Mouse (Mus musculus): ENCODE results near the gene Itgax. TPM values are rescaled to one million over a fixed set of nuclear protein-coding genes. Genes with fewer than 3 reads are reported as not detected.

The Itgax gene
- total and polyA plus RNA-seq, 3 experiments = 0.17 to 0.99 (median 0.26) TPM

DNA sequence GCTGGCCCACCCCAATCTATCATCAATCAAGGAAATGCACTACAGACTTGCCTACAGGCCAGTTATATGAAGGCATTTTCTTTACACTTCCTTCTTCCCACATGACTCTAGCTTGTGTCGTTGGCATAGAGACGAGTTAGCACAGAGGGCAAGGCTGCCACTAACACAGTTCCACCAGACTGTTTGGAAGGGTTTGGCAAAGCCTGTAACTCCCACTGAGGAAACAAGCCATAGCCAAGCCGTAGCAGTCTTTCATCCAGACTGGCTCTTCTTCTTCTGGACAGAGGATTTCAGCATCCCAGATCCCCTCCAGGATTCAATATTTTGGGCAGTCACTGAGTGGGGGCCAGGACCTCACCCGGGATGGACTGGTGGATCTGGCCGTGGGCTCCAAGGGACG lies 10.3 kb downstream of the Itgax start:
- Histone ChIP-seq H3K4me3 (replicated peaks in 1 of 3; ENCODE audit: low read depth in 2 of 3, low read length in 2 of 3, poor library complexity in 1 of 3) (no peak overlapping the region), H3K27ac (ENCODE audit: insufficient read depth, low read depth) (no peak overlapping the region), H3K36me3 (replicated peaks in 1 of 2; ENCODE audit: control insufficient read depth in 1 of 2, insufficient read depth in 1 of 2, low read length in 1 of 2) (no peaks in the 10 kb centered on the region), H3K9ac (ENCODE audit: insufficient read depth, low read depth) (no peak overlapping the region), H3K4me2 (ENCODE audit: insufficient read depth, low read depth, poor library complexity, severe bottlenecking) (no peak overlapping the region), H3K4me1 (ENCODE audit: control insufficient read depth in 1 of 2, insufficient read depth in 2 of 2) (peaks cover 0 to 10% of the 10 kb centered on the region in 2 experiments; a peak in 2 of 4 replicates), H3K9me3 (replicated peaks; ENCODE audit: low read length) (no peaks in the 10 kb centered on the region), H3K27me3 (replicated peaks) (peaks cover 4% of the 10 kb centered on the region), H3K79me2 (replicated peaks; ENCODE audit: control insufficient read depth, extremely low read depth, insufficient read depth, poor library complexity, severe bottlenecking) (no peaks in the 10 kb centered on the region)
- in situ Hi-C loops (cut with MboI; ENCODE audit: low pct_ligation_motif_present, low pct_unique_long_range_greater_than_20kb, low sequenced_read_pairs) = no loop called here
- no peak for DNase-seq (ENCODE audit: extremely low read depth)
- dilution Hi-C loops (cut with MboI; ENCODE audit: extremely low pct_ligation_motif_present, extremely low pct_unique_long_range_greater_than_20kb, low sequenced_read_pairs) = no loop called here
- TF ChIP-seq KAT2A (IDR thresholded peaks at IDR 0.05; ENCODE audit: insufficient replicate concordance, low read length) (no peak), MAFK (IDR thresholded peaks at IDR 0.05; ENCODE audit: insufficient replicate concordance, low read length) (no peak), UBTF (IDR thresholded peaks at IDR 0.05; ENCODE audit: low read depth, low read length) (no peak), IRF4 (IDR thresholded peaks at IDR 0.05; ENCODE audit: low read depth, low read length) (no peak), HCFC1 (IDR thresholded peaks at IDR 0.05; ENCODE audit: low read depth, low read length) (no peak), NRF1 (IDR thresholded peaks at IDR 0.05; ENCODE audit: low read depth, low read length) (no peak), TCF12 (IDR thresholded peaks at IDR 0.05; ENCODE audit: low read depth, low read length) (no peak)

DNA sequence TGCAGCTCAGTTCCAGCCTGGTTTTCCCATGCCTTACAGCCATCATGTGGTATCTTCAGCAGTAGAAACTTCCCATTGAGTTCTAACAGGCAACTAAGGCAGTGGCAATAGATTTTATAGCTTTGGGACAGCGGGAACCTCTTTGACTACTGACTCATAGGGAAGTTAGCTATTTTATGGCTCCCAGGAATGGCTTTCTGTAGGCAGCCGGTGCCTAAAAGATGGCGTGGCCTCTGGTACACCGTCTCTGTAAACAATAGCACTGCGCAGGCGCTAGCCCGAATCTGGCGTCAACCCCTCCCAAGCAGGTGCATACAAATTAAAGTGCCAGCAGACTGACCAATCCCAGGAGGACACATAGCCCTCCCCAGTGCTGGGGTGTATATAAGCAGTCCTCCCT lies 21.6 kb downstream of the Itgax start:
- H3K9me3 ChIP-seq (replicated peaks; ENCODE audit: low read length) = no peaks in the 10 kb centered on the region
- no peaks in the 10 kb centered on the region for H3K36me3 ChIP-seq (replicated peaks in 1 of 2; ENCODE audit: control insufficient read depth in 1 of 2, insufficient read depth in 1 of 2, low read length in 1 of 2)
- TF ChIP-seq CTCF (conservative IDR thresholded peaks at IDR 0.05 in 1 of 2, IDR thresholded peaks at IDR 0.05 in 1 of 2; ENCODE audit: low read depth in 2 of 2, low read length in 2 of 2) (no peak), MAZ (IDR thresholded peaks at IDR 0.05; ENCODE audit: low read depth, low read length) (no peak), GABPA (IDR thresholded peaks at IDR 0.05; ENCODE audit: insufficient replicate concordance, low read depth, low read length) (no peak), USF1 (IDR thresholded peaks at IDR 0.05; ENCODE audit: low read depth, low read length) (no peak), ZNF384 (IDR thresholded peaks at IDR 0.05; ENCODE audit: low read depth, low read length) (no peak), MYC (IDR thresholded peaks at IDR 0.05; ENCODE audit: low read depth, low read length) (no peak), PAX5 (IDR thresholded peaks at IDR 0.05; ENCODE audit: low read length) (no peak), UBTF (IDR thresholded peaks at IDR 0.05; ENCODE audit: low read depth, low read length) (no peak), POLR2AphosphoS2 (IDR thresholded peaks at IDR 0.05; ENCODE audit: low read depth, low read length) (no peak), MAX (IDR thresholded peaks at IDR 0.05; ENCODE audit: low read length) (no peak), ZKSCAN1 (IDR thresholded peaks at IDR 0.05; ENCODE audit: borderline replicate concordance, low read depth, low read length) (no peak), IRF4 (IDR thresholded peaks at IDR 0.05; ENCODE audit: low read depth, low read length) (no peak), USF2 (conservative IDR thresholded peaks at IDR 0.05; ENCODE audit: low read depth, low read length) (no peak), RAD21 (IDR thresholded peaks at IDR 0.05; ENCODE audit: low read depth, low read length) (no peak), KAT2A (IDR thresholded peaks at IDR 0.05; ENCODE audit: insufficient replicate concordance, low read length) (no peak)
- in situ Hi-C loops (cut with MboI; ENCODE audit: low pct_ligation_motif_present, low pct_unique_long_range_greater_than_20kb, low sequenced_read_pairs) (no loop called here), dilution Hi-C loops (cut with MboI; ENCODE audit: extremely low pct_ligation_motif_present, extremely low pct_unique_long_range_greater_than_20kb, low sequenced_read_pairs) (no loop called here)
- no peak for DNase-seq (ENCODE audit: extremely low read depth)
- no peak overlapping the region for H3K4me3 ChIP-seq (replicated peaks in 1 of 3; ENCODE audit: low read depth in 2 of 3, low read length in 2 of 3, poor library complexity in 1 of 3)
- no peaks in the 10 kb centered on the region for H3K79me2 ChIP-seq (replicated peaks; ENCODE audit: control insufficient read depth, extremely low read depth, insufficient read depth, poor library complexity, severe bottlenecking)
- no peak overlapping the region for H3K4me2 ChIP-seq (ENCODE audit: insufficient read depth, low read depth, poor library complexity, severe bottlenecking)
- peaks cover 8% of the 10 kb centered on the region for H3K27me3 ChIP-seq (replicated peaks)
- H3K27ac ChIP-seq (ENCODE audit: insufficient read depth, low read depth) = no peak overlapping the region
- H3K9ac ChIP-seq (ENCODE audit: insufficient read depth, low read depth) = no peak overlapping the region
- H3K4me1 ChIP-seq (ENCODE audit: control insufficient read depth in 1 of 2, insufficient read depth in 2 of 2) = no peaks in the 10 kb centered on the region

Measured in CH12.LX (cell line).